Mouse (Mus musculus) mesoderm, embryonic 11.5 days (tissue): Measurements from ENCODE around the gene Mdga1.

Source experiments
- DNase-seq: peaks from one replicate; pipeline ENCODE4 v3.0.0-alpha.2; 2012; ENCODE audit warnings: low read depth, low spot score

Mdga1 gene

GRCm38 (mm10) chr17:29844949-29845348, 124.9 kb downstream of the Mdga1 start:
- DNase-seq: no peak

GRCm38 (mm10) chr17:29843419-29844162, 126.3 kb downstream of the Mdga1 start:
- DNase-seq: no peak

- peak; percentile 62 for DNase-seq
Observed at GRCm38 (mm10) chr17:29841781-29842690, 127.9 kb downstream of the Mdga1 start.

GRCm38 (mm10) chr17:29838029-29838428, 131.9 kb downstream of the Mdga1 start:
- peak; percentile 35 for DNase-seq

- DNase-seq: no peak
Observed at GRCm38 (mm10) chr17:29837441-29837840, 132.4 kb downstream of the Mdga1 start.

GRCm38 (mm10) chr17:29834768-29835167, 135.1 kb downstream of the Mdga1 start:
- DNase-seq: no peak

- no peak for DNase-seq
Observed at GRCm38 (mm10) chr17:29834333-29834732, 135.6 kb downstream of the Mdga1 start.

GRCm38 (mm10) chr17:29831696-29832095, 138.2 kb downstream of the Mdga1 start:
- no peak for DNase-seq

GRCm38 (mm10) chr17:29829136-29829535, 140.8 kb downstream of the Mdga1 start:
- no peak for DNase-seq

- no peak for DNase-seq
Observed at GRCm38 (mm10) chr17:29827602-29828001, 142.3 kb downstream of the Mdga1 start.

GRCm38 (mm10) chr17:29824512-29825120, 145.3 kb downstream of the Mdga1 start:
- DNase-seq: no peak

GRCm38 (mm10) chr17:29824208-29824509, 145.7 kb downstream of the Mdga1 start:
- DNase-seq: no peak

- no peak for DNase-seq
Observed at GRCm38 (mm10) chr17:29823439-29824207, 146.3 kb downstream of the Mdga1 start.

GRCm38 (mm10) chr17:29819608-29820007, 150.3 kb downstream of the Mdga1 start:
- DNase-seq: no peak

- no peak for DNase-seq
Observed at GRCm38 (mm10) chr17:29818989-29819388, 150.9 kb downstream of the Mdga1 start.

GRCm38 (mm10) chr17:29818264-29818945, 151.5 kb downstream of the Mdga1 start:
- DNase-seq: no peak

GRCm38 (mm10) chr17:29814758-29815157, 155.1 kb downstream of the Mdga1 start:
- no peak for DNase-seq

- DNase-seq: no peak
Observed at GRCm38 (mm10) chr17:29813328-29813727, 156.6 kb downstream of the Mdga1 start.

- no peak for DNase-seq
Observed at GRCm38 (mm10) chr17:29803545-29803944, 166.3 kb downstream of the Mdga1 start.

GRCm38 (mm10) chr17:29801358-29801757, 168.5 kb downstream of the Mdga1 start:
- DNase-seq: peak; percentile 65

- no peak for DNase-seq
Observed at GRCm38 (mm10) chr17:29800096-29800455, 169.8 kb downstream of the Mdga1 start.
